Mouse (Mus musculus) ES-Bruce4 (cell line): Measurements from ENCODE around the gene Rbmxl1.
"Not testable (repeated sequence)": the region's sequence is repeated elsewhere in the genome, so short reads cannot be mapped to it uniquely, and the experiment has no call there.

Experiments used
- CTCF ChIP-seq: IDR thresholded peaks from one replicate; pipeline ENCODE4 v1.8.1; 2011; ENCODE audit warnings: low read depth, low read length
- POLR2A ChIP-seq: IDR thresholded peaks from one replicate; pipeline ENCODE4 v1.8.1; 2011; ENCODE audit warnings: low read length; ENCODE audit not compliant: insufficient read depth

DNA sequence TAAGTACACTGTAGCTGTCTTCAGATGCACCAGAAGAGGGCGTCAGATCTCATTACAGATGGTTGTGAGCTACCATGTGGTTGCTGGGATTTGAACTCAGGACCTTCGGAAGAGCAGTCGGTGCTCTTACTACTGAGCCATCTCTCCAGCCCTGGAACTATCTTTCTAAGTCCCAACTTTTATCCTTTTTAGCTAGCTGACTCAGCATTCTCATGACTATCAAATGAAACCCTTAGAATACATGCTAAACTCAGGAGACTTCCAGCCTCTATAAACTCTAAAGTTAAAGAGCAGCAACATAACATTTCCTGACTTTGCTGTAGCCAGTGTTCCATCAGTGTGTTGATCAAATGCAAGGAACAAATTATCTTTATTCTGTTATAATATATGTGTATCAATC lies 12.4 kb downstream of the Rbmxl1 start:
- TF ChIP-seq CTCF, POLR2A: not testable (repeated sequence)
